Mouse (Mus musculus) intestine, embryonic 16.5 days (tissue): Measurements from ENCODE around the gene Msl1. TPM values are rescaled to one million over a fixed set of nuclear protein-coding genes. Genes with fewer than 3 reads are reported as not detected.

ENCODE experiments used
- ATAC-seq: fragments of 200-750 bp; cut with Nextera tagmentation; 2 replicates; pipeline ENCODE4 v1.8.0; 2017; ENCODE audit warnings: moderate TSS enrichment, moderate library complexity
- H3K27ac ChIP-seq: fragments of 300-500 bp; sonication (generic); 2 replicates; pipeline ENCODE4 v1.5.1; 2014; ENCODE audit warnings: mild to moderate bottlenecking, low read length
- H3K27me3 ChIP-seq: fragments of 300-500 bp; sonication (generic); replicated peaks from 2 replicates; pipeline ENCODE4 v1.6.1; 2014; ENCODE audit warnings: low read length, control low read depth, mixed read lengths; ENCODE audit not compliant: control insufficient read depth, insufficient read depth
- H3K36me3 ChIP-seq: fragments of 300-500 bp; sonication (generic); 2 replicates; pipeline ENCODE4 v1.6.1; 2014; ENCODE audit warnings: low read length, control low read depth; ENCODE audit not compliant: control insufficient read depth, insufficient read depth
- H3K4me1 ChIP-seq: fragments of 300-500 bp; sonication (generic); 2 replicates; pipeline ENCODE4 v1.6.1; 2014; ENCODE audit warnings: low read length, control low read depth, mixed read lengths; ENCODE audit not compliant: control insufficient read depth, insufficient read depth
- H3K4me2 ChIP-seq: fragments of 300-500 bp; sonication (generic); 2 replicates; pipeline ENCODE4 v1.6.1; 2014; ENCODE audit warnings: low read depth, low read length, control low read depth
- H3K4me3 ChIP-seq: fragments of 300-500 bp; sonication (generic); 2 replicates; pipeline ENCODE4 v1.5.1; 2014; ENCODE audit warnings: mild to moderate bottlenecking, low read length
- H3K9ac ChIP-seq: fragments of 300-500 bp; sonication (generic); 2 replicates; pipeline ENCODE4 v1.6.1; 2014; ENCODE audit warnings: low read depth, low read length
- H3K9me3 ChIP-seq: fragments of 300-500 bp; sonication (generic); 2 replicates; pipeline ENCODE4 v1.6.1; 2016; ENCODE audit warnings: low read length, control low read depth; ENCODE audit not compliant: control insufficient read depth
- WGBS: fragments of 180-500 bp; shearing (Covaris S2); extraction: QIAGEN DNeasy Blood & Tissue Kit; methylation state at CpG from one replicate; pipeline ENCODE4 v1.1.7; 2014; 5-methylcytosine and 5-hydroxymethylcytosine counted together
- polyA plus RNA-seq: library from polyadenylated mRNA; unstranded; fragments of >200 nt; fragmentation: Nextera tagmentation; extraction: Ambion mirVana; gene quantifications from 2 replicates; pipeline ENCODE4 v1.2.1, GENCODE M21; 2015

Msl1 gene
- polyA plus RNA-seq, 1 experiment from 2014 or later: 13.5 TPM

- no peaks in the 10 kb centered on the region for H3K36me3 ChIP-seq
- H3K9ac ChIP-seq: no peak overlapping the region
- H3K4me3 ChIP-seq: no peak overlapping the region
- H3K27ac ChIP-seq: no peak overlapping the region
- H3K4me2 ChIP-seq: no peak overlapping the region
- no peak for ATAC-seq
- no peaks in the 10 kb centered on the region for H3K9me3 ChIP-seq
- H3K4me1 ChIP-seq: peaks cover 23% of the 10 kb centered on the region
- 65% methylated on average over 10 of the region's 10 CpGs for WGBS
- H3K27me3 ChIP-seq: no peaks in the 10 kb centered on the region
These were observed 44.6 kb downstream of the Msl1 start for GRCm38 (mm10) chr11:98839897-98840296.

DNA sequence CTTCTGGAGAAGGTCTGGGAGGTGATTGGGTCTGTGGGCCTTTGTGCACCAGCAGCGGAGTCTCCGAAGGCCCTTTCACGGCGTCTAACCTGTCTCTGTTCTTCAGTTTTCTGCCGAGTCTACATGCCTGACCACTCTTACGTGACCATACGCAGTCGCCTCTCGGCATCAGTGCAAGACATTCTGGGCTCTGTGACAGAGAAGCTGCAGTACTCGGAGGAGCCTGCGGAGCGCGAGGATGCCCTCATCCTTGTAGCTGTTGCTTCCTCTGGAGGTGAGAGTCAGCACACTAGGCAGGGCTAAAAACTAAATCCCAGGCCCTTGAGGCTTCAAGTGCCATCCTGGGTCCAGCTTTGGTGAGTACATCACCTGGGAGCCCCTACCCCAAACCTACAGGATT lies 50.7 kb downstream of the Msl1 start:
- Histone ChIP-seq H3K27ac (no peak overlapping the region), H3K36me3 (no peaks in the 10 kb centered on the region), H3K27me3 (no peaks in the 10 kb centered on the region), H3K4me1 (peaks cover 7% of the 10 kb centered on the region; the same call in 1 of the 2 replicates), H3K4me3 (no peak overlapping the region), H3K9me3 (0 out of 2 replicates have a peak, but pooled peaks cover 2% of the 10 kb centered on the region), H3K4me2 (no peak overlapping the region), H3K9ac (no peak overlapping the region)
- WGBS: 60% methylated on average over 13 of the region's 13 CpGs
- ATAC-seq: no peak

GRCm38 (mm10) chr11:98846865-98847604 lies 51.7 kb downstream of the Msl1 start:
- Histone ChIP-seq H3K4me3 (no peak overlapping the region), H3K9me3 (0 out of 2 replicates have a peak, but pooled peaks cover 2% of the 10 kb centered on the region), H3K36me3 (no peaks in the 10 kb centered on the region), H3K27ac (no peak overlapping the region), H3K9ac (no peak overlapping the region), H3K4me1 (peaks cover 7% of the 10 kb centered on the region; the same call in 1 of the 2 replicates), H3K27me3 (no peaks in the 10 kb centered on the region), H3K4me2 (no peak overlapping the region)
- WGBS: 59% methylated on average over 19 of the region's 19 CpGs
- ATAC-seq: no peak

DNA sequence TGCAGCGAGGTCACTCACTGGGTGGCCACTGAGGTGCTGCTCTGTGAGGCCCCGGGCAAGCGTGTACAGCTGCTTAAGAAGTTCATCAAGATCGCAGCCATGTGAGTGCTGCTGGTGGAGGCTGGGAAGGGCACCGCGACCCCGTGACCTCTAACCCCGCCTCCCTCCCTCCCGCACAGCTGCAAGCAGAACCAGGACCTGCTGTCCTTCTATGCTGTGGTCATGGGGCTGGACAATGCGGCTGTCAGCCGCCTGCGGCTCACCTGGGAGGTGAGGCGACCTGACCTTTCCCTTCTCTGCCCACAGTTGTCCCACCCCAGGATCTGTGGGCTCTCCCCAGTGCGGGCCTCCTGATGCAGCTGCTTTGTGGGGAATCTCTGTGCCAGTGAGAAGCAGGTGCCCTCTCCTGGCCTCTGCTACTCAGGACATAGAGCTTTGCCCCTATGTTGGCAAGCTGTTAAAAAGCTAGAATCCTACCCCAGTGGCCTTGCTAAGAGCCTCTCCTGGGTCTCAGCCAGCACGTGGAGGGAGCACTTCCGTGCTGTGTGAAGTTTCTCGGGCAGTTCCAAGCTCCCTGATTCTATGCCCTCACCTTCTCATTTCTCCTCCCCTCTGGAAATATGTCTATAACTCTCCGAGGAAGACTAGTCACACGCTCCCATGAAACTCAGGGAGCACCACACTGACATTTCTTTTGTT lies 54.0 kb downstream of the Msl1 start:
- H3K9ac ChIP-seq: peak overlapping the region; percentile 49; the same call in 1 of the 2 replicates
- no peaks in the 10 kb centered on the region for H3K36me3 ChIP-seq
- no peaks in the 10 kb centered on the region for H3K27me3 ChIP-seq
- 19% methylated on average over 19 of the region's 19 CpGs for WGBS
- H3K4me3 ChIP-seq: no peak overlapping the region
- H3K27ac ChIP-seq: no peak overlapping the region
- no peak overlapping the region for H3K4me2 ChIP-seq
- H3K9me3 ChIP-seq: 0 out of 2 replicates have a peak, but pooled peaks cover 2% of the 10 kb centered on the region
- H3K4me1 ChIP-seq: peaks cover 12% of the 10 kb centered on the region
- peak; percentile 31; the same call in 1 of the 2 replicates for ATAC-seq

DNA sequence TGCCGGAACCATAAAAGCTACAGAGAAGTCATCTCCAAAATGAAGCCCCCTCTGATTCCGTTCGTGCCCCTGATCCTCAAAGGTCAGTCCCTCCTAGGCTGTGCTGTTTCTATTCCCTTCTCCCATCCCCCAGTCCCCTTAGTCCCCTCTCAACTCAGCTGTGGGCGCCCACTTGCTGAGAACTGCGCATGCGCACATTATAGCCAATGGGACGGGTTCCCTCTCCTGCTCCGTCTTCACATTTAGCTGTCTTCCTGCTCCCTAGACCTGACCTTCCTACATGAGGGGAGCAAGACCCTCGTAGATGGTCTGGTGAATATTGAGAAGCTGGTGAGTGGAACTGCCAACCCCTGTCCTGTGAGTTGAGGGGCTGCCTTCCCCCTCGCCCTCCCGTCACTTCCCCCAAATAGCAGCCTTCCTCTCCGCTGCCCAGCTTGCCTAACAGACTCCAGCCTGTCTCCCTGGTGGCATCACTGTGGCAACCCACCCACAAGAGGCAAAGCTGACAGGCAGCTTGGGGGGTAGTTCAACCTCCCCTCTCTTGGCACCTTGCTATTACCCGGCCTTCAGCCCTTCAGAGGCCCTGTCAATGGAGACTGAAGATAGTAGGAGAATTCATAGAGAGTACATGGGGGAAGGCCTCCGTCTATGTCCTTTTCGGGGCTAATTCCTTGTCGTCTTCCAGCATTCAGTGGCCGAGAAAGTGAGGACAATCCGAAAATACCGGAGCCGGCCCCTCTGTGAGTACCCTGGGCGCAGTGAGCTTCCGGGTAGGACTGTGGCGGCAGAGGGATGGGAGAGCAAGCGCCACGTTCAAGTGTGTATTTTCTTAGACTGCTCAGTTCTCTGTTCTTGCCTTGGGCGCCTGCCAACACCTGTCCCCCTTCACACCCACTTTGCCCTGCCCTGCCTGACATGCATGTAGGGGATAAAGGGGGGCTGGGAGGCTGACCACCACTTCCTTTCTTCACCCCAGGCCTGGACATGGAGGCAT lies 55.1 kb downstream of the Msl1 start:
- no peak for ATAC-seq
- Histone ChIP-seq H3K4me2 (no peak overlapping the region), H3K4me1 (peaks cover 12% of the 10 kb centered on the region), H3K9ac (no peak overlapping the region), H3K4me3 (no peak overlapping the region), H3K27me3 (no peaks in the 10 kb centered on the region), H3K27ac (no peak overlapping the region), H3K9me3 (0 out of 2 replicates have a peak, but pooled peaks cover 2% of the 10 kb centered on the region), H3K36me3 (no peaks in the 10 kb centered on the region)
- WGBS: 71% methylated on average over 26 of the region's 26 CpGs

- Histone ChIP-seq H3K4me1 (peaks cover 13% of the 10 kb centered on the region), H3K9me3 (no peaks in the 10 kb centered on the region), H3K4me3 (no peak overlapping the region), H3K36me3 (no peaks in the 10 kb centered on the region), H3K27ac (no peak overlapping the region), H3K4me2 (no peak overlapping the region), H3K9ac (no peak overlapping the region), H3K27me3 (no peaks in the 10 kb centered on the region)
- 90% methylated on average over 8 of the region's 8 CpGs for WGBS
- no peak for ATAC-seq
These were observed 58.8 kb downstream of the Msl1 start for GRCm38 (mm10) chr11:98854116-98854515.

GRCm38 (mm10) chr11:98854659-98855058 lies 59.3 kb downstream of the Msl1 start:
- no peak for ATAC-seq
- H3K36me3 ChIP-seq: no peaks in the 10 kb centered on the region
- H3K27me3 ChIP-seq: no peaks in the 10 kb centered on the region
- H3K27ac ChIP-seq: no peak overlapping the region
- no peaks in the 10 kb centered on the region for H3K9me3 ChIP-seq
- 86% methylated on average over 2 of the region's 2 CpGs for WGBS
- no peak overlapping the region for H3K4me3 ChIP-seq
- no peak overlapping the region for H3K4me2 ChIP-seq
- H3K9ac ChIP-seq: no peak overlapping the region
- peaks cover 7% of the 10 kb centered on the region for H3K4me1 ChIP-seq
